Mouse (Mus musculus) brain, embryonic 18.5 days (tissue): ENCODE results near the gene Slc27a5.

Source experiments
- DNase-seq: peaks from one replicate; pipeline ENCODE4 v3.0.0-alpha.2; 2012; ENCODE audit warnings: low read depth, low spot score

Slc27a5 gene

GRCm38 (mm10) chr7:12998053-12998452, at the start of gene Slc27a5:
Slc27a5 (minus strand) TSS chr7:12998192.
- no peak for DNase-seq

- no peak for DNase-seq
Observed at GRCm38 (mm10) chr7:13046084-13046483, 48.1 kb upstream of the Slc27a5 start.

GRCm38 (mm10) chr7:13044254-13044625, 46.2 kb upstream of the Slc27a5 start:
- DNase-seq, result no peak

- no peak for DNase-seq
Observed at GRCm38 (mm10) chr7:13043445-13044253, 45.7 kb upstream of the Slc27a5 start.

- DNase-seq, result no peak
Observed at GRCm38 (mm10) chr7:13043120-13043444, 45.1 kb upstream of the Slc27a5 start.

- no peak for DNase-seq
Observed at GRCm38 (mm10) chr7:13042511-13042910, 44.5 kb upstream of the Slc27a5 start.

- no peak for DNase-seq
Observed at GRCm38 (mm10) chr7:13041256-13041655, 43.3 kb upstream of the Slc27a5 start.

- DNase-seq, result no peak
Observed at GRCm38 (mm10) chr7:13039181-13039580, 41.2 kb upstream of the Slc27a5 start.

- no peak for DNase-seq
Observed at GRCm38 (mm10) chr7:13038621-13039169, 40.7 kb upstream of the Slc27a5 start.

GRCm38 (mm10) chr7:13037901-13038555, 40.0 kb upstream of the Slc27a5 start, which contains the start of gene Ube2m:
Ube2m (minus strand) TSS chr7:13038275.
- DNase-seq, result peak; percentile 98

GRCm38 (mm10) chr7:13037366-13037765, 39.4 kb upstream of the Slc27a5 start:
- no peak for DNase-seq

GRCm38 (mm10) chr7:13036806-13037205, 38.8 kb upstream of the Slc27a5 start:
- no peak for DNase-seq

- no peak for DNase-seq
Observed at GRCm38 (mm10) chr7:13035211-13035855, 37.3 kb upstream of the Slc27a5 start.

- peak; percentile 95 for DNase-seq
Observed at GRCm38 (mm10) chr7:13034148-13034977, 36.4 kb upstream of the Slc27a5 start, which contains the start of gene Chmp2a. Chmp2a (minus strand) TSS chr7:13034807.

GRCm38 (mm10) chr7:13033451-13034147, 35.6 kb upstream of the Slc27a5 start:
- DNase-seq, result no peak

- no peak for DNase-seq
Observed at GRCm38 (mm10) chr7:13032541-13032940, 34.5 kb upstream of the Slc27a5 start.

- DNase-seq, result no peak
Observed at GRCm38 (mm10) chr7:13031983-13032382, 34.0 kb upstream of the Slc27a5 start.

- no peak for DNase-seq
Observed at GRCm38 (mm10) chr7:13031069-13031468, 33.1 kb upstream of the Slc27a5 start.

- no peak for DNase-seq
Observed at GRCm38 (mm10) chr7:13028986-13029385, 31.0 kb upstream of the Slc27a5 start.

- no peak for DNase-seq
Observed at GRCm38 (mm10) chr7:13025511-13026112, 27.6 kb upstream of the Slc27a5 start.
